Mouse (Mus musculus) adrenal gland, postnatal 25 days (tissue): ENCODE results near the gene Cx3cr1. TPM values are rescaled to one million over a fixed set of nuclear protein-coding genes. Genes with fewer than 3 reads are reported as not detected.

Experiments used
- DNase-seq: peaks from one replicate; pipeline ENCODE4 v3.0.0; 2021; ENCODE audit warnings: mixed read lengths
- total RNA-seq: library from RNA; stranded (reverse); gene quantifications from 2 replicates; pipeline ENCODE4 v1.2.3, GENCODE M21; 2021

Cx3cr1 gene
- total RNA-seq, 1 experiment from 2014 or later, result 5.9 TPM

- DNase-seq, result peak; percentile 96
These were observed 132.5 kb downstream of the Cx3cr1 start, which contains the start of the genes Gorasp1 and Ttc21a for GRCm38 (mm10) chr9:119937005-119937773. Gene Gorasp1 (minus strand): TSS chr9:119937565. Gene Ttc21a (plus strand): TSS chr9:119937606.

- DNase-seq, result no peak
These were observed 136.0 kb downstream of the Cx3cr1 start for GRCm38 (mm10) chr9:119933675-119934074.

GRCm38 (mm10) chr9:119932358-119932757, 137.3 kb downstream of the Cx3cr1 start:
- DNase-seq, result no peak

GRCm38 (mm10) chr9:119926497-119926896, 143.2 kb downstream of the Cx3cr1 start:
- DNase-seq, result no peak

GRCm38 (mm10) chr9:119925729-119926128, 143.9 kb downstream of the Cx3cr1 start:
- DNase-seq, result no peak

DNA sequence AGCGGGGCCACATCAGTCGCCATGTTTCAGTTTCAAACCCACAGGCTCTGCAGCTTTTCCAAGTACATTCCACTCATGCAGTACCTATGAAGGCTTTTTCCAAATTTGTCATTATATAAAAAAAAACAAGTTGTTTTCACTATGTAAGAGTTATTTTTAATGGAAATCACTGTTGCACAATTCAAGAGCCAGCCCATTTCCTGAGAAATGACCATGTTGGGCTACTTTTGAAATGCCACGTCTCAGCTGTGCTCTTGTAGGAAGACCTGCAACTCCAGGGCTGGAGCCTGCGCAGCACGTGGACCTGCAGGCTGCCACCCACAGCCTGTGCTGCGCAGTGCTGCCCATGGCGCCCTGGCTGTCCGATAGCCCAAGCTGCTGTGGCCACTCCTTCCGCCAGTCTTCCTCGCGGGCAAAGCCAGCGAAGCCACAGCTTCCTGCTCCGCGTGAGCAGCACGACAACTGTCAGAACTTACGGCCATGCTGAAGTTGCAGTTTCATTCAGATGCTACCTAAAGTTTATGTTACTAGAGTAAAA, 144.5 kb downstream of the Cx3cr1 start:
- no peak for DNase-seq

GRCm38 (mm10) chr9:119923462-119923861, 146.2 kb downstream of the Cx3cr1 start:
- no peak for DNase-seq

DNA sequence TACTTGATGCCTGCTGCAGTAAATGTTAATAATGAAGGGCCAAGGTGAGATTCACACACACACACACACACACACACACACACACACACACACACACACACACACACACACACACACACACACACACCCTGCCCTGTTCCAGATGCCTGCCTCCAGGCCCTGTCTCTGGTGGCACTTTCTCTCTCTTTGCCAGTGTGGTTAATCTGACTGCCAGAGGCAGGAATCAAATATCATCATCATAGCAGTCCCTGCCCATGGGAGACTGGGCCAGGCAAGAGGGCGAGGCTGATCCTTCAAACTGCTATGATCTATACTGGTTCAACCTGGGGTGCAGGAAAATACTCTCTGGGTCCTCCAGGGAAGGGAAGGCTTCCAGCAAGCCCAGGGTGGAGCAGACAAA, 149.8 kb downstream of the Cx3cr1 start:
- DNase-seq, result no peak

GRCm38 (mm10) chr9:119913087-119913838, 156.4 kb downstream of the Cx3cr1 start:
- no peak for DNase-seq

DNA sequence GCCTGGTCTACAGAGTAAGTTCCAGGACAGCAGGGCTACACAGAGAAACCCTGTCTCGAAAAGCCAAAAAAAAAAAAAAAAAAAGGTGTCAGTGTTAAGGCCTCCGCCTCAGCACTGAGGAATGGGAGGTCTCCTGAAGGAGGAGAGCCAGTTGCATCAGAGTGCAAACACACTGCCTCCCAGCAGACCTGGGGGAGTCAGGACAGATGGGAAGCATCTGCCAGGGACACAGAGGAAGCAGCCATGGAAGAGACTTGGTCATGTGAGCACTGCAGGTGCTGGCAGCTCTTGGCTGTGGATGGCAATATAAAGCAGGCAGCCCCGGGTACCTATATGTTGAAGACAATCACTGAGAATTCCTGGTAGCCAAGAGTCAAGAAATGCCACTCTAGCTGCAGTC, 159.7 kb downstream of the Cx3cr1 start:
- no peak for DNase-seq

DNA sequence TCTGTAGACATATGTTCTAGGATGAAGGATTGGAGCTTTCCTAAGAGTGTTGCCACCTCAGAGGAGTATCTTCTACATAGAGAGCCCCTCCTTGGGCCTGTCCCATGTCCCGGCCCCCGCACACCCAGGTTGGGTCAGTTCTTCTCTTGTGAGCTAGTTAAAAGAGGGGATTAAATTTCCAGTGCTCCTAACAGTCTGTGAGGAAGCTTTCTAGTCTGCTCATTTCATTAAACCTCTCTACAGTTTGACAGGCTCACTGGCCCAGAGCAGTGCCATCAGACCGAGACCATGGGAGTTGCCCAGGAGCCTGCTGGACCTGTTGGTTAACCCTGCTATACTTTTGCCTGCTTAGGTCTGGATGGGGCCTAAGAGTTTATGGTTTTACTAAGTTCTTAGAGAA, 161.0 kb downstream of the Cx3cr1 start:
- no peak for DNase-seq

DNA sequence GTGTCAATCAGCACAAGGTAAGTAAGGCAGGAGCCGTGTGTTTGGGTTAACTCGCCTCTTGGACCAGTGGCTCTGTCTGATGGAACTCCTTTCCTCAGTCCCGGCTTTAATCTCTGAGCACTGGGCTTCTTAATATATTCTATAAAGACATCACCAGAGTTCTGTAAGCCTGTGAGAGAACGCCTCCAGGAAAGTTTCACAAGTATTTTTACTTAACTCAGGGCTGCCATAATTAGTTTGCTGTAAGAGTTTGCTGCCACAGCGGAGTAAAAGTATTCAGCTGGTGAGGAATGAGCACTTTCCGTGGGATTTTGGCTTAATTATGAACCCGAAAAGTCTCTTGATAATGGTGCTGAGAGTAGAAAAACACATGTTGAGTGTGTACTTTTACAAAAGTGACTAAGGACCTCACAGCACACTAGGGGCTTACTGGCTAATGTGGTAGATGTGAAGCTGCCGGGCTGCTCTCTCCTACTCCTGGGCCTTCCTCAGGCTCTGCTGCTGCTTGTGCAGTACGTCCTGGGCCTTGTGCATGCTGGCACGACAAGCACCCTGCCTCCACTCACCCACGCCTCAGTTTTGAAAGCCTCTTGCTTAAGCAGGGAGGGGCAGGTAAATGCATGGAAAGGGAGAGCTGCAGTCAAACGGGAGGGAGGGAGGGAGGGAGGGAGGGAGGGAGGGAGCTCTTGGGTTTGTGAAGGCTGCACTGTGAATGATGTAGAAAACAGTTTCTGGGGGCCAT, 167.1 kb downstream of the Cx3cr1 start:
- DNase-seq, result no peak

- no peak for DNase-seq
These were observed 170.2 kb downstream of the Cx3cr1 start for GRCm38 (mm10) chr9:119899446-119899845.

DNA sequence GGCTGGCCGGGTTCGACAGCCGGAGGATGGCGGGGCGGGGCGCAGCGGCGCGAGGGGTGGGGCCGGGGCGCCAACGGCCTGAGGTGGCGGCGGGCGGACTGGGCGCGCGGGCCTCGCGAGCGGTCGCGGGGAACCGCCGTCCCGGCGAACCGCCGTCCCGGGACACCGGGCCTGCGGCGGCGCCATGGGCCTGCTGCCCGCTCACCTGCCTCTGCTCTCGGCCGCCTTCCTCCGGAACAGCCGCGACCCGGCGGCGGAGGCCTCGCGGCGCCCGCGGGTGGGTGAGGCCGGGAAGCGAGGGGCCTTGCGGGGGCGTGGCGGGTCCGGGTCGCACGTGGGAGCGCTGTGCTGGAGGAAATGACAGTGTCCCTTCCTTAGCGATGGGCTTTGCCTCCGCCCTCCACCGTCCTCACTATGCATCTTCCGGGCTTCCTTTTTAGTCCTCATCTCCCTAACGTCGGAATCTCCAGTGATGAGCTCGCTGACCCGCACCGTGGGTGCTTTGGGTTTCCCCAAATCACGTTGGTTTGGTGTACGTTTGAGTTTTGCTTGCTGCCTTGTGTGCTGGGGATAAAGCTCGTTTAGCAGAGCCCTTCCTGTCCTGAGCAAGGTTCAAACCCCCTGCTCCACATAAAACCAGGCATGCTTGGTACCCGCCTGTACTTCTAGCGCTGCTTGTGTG, 174.5 kb downstream of the Cx3cr1 start:
- DNase-seq, result no peak

DNA sequence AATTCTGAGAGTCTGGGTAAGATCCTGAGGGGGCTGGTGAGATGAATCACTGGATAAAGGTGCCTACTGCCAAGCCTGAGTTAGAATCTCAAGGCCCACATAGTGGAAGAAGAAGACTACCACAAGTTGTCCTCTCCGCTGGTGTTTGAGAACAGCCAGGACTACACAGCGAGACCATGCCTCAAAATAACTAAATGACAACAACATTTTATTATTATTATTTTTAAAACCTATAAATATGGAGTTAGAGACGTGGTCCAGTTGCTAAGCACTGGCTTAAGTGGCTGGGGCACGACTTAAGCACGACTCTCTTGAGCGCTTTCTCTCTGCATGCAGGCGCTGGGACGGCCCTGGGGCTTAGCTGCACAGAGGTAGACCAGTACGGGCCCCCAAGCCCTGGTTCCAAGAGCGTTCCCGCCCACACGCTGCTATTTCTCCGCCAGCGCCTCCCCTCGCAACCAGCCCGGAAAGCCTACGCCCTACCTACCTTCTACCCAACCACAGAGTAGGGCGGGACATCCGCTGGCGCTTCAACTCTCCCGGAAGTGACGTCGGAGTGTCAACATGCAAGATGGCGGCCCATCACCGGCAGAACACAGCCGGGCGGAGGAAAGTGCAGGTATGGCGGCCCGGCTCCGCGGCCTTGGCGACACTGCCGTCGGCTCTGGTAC, 175.2 kb downstream of the Cx3cr1 start, which contains the start of gene Wdr48:
Wdr48 (plus strand) TSS at position 540 of the 671 bp plus-strand sequence.
- peak; percentile 92 for DNase-seq

GRCm38 (mm10) chr9:119893881-119894280, 175.8 kb downstream of the Cx3cr1 start:
- DNase-seq, result no peak

DNA sequence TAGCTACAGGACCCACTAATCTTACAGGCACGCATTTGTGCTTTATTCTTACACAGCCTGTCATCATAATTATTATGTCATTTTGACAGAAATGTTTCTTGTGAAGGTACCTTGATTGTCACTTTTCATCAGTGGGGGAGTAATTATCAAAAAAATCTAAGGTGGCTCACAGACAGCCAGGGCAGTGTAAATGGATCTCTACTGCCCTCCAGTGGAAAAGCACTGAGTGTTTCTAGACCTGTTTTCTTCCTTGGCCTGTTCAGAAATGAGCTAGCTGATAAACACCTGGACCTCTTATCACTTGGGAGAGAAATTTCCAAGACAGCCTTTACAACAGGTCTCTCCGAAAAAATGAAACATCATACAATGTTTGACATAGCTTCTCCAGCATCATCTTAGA, 179.0 kb downstream of the Cx3cr1 start:
- DNase-seq, result no peak

DNA sequence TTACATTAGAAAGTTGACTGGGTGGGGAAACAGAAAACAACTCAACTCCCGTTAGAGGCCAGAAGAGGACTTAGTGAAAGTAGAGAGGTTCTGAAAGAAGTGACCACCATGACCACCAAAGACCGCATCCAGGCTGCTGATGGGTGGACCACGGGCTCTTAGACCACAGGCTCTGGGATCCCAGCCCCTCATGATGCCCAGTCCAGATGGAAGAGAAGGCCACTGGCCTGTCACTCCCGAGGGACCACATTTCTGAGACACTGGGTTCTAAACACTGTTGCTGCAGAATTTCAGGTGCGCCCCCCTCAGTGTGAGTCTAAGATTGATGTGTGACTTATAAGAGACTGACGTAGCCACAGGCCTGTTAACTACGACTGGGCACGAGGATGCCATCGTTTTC, 180.2 kb downstream of the Cx3cr1 start:
- DNase-seq, result no peak

GRCm38 (mm10) chr9:119888843-119889246, 180.8 kb downstream of the Cx3cr1 start:
- DNase-seq, result no peak

GRCm38 (mm10) chr9:119887144-119887901, 182.4 kb downstream of the Cx3cr1 start:
- DNase-seq, result no peak
